Mouse (Mus musculus): ENCODE results near the gene Ptms. TPM values are rescaled to one million over a fixed set of nuclear protein-coding genes. Genes with fewer than 3 reads are reported as not detected.

Gene Ptms
- total RNA-seq, 2 experiments from 2014 or later: 159 to 207 TPM

DNA sequence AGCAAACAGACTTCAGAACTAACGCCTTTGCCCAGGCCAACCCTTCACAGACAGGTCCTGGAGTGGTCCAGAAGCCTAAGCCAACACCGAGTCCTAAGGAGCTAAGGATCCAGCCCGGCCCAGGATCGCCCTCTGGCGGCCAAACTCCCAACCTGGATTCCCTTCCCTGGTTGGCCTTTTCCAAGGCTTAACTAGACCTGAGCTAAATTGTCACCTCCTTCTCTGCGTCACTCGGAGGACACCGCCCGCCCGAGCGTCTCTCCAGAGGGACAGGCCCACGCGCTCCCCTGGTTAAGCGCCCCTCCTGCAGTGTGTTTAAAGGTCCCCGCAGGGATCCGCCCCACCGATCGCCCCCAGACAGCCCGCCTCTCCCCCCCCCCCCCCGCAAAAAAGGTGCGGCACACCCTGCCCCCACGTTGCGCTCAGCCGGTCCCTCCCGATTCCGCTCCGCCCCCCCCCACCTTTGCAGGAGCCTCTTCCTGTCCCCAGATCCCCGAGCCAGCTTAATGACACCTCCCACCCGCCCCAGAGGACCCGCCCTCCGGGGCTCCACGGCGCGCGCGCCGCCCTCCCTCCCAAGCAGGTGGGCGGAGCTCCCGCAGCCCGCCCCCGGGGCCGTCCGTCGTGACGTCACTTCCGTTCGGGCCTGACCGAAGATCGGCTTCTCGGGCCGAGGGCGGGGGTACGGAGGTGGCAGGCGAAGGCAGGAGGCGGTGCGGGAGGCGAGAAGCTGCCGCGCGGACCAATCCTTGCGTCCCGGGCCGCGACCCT lies 11.0 kb upstream of the Ptms start, which contains the start of gene Mlf2:
Gene Mlf2, plus strand, starts transcription at position 633 of the 771 bp plus-strand sequence.
- peak; percentile 90 for ATAC-seq (ENCODE audit: poor library complexity, severe bottlenecking)

- 0 out of 2 replicates have a peak, but pooled peaks have one; percentile 0 for ATAC-seq (ENCODE audit: poor library complexity, severe bottlenecking)
These were observed 10.3 kb upstream of the Ptms start for GRCm38 (mm10) chr6:124930231-124930630.

GRCm38 (mm10) chr6:124925941-124926340 lies 6.0 kb upstream of the Ptms start:
- ATAC-seq (ENCODE audit: poor library complexity, severe bottlenecking): no peak

- ATAC-seq (ENCODE audit: poor library complexity, severe bottlenecking): no peak
These were observed 5.4 kb upstream of the Ptms start for GRCm38 (mm10) chr6:124925173-124925793.

DNA sequence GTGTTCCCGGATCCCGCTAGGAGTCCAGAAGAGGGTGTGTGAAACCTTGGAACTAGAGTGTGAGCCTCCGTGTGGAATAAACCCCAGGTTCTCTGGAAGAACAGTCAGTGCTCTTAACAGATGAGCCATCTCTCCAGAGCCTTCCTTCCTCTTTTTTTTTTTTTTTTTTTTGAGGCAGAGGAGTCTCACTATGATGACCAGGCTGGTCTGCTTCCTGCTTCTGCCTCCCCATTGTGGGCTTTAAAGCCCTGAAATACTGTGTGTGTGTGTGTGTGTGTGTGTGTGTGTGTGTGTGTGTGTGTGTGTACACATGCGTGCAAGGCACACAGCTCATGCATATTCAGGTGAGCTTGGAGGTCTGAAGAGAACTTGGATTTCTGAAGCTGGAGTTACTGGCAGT lies 1.6 kb upstream of the Ptms start:
- peak; percentile 49 for ATAC-seq (ENCODE audit: poor library complexity, severe bottlenecking)

- ATAC-seq (ENCODE audit: poor library complexity, severe bottlenecking): no peak
These were observed 599 bp upstream of the Ptms start for GRCm38 (mm10) chr6:124920318-124921085.

GRCm38 (mm10) chr6:124918890-124919627 lies 844 bp downstream of the Ptms start:
- no peak for ATAC-seq (ENCODE audit: poor library complexity, severe bottlenecking)

GRCm38 (mm10) chr6:124918331-124918690 lies 1.6 kb downstream of the Ptms start:
- no peak for ATAC-seq (ENCODE audit: poor library complexity, severe bottlenecking)

- peak; percentile 35 for ATAC-seq (ENCODE audit: poor library complexity, severe bottlenecking)
These were observed 2.2 kb downstream of the Ptms start for GRCm38 (mm10) chr6:124917518-124918330.

- peak; percentile 78 for ATAC-seq (ENCODE audit: poor library complexity, severe bottlenecking)
These were observed 3.0 kb downstream of the Ptms start for GRCm38 (mm10) chr6:124916695-124917517.

DNA sequence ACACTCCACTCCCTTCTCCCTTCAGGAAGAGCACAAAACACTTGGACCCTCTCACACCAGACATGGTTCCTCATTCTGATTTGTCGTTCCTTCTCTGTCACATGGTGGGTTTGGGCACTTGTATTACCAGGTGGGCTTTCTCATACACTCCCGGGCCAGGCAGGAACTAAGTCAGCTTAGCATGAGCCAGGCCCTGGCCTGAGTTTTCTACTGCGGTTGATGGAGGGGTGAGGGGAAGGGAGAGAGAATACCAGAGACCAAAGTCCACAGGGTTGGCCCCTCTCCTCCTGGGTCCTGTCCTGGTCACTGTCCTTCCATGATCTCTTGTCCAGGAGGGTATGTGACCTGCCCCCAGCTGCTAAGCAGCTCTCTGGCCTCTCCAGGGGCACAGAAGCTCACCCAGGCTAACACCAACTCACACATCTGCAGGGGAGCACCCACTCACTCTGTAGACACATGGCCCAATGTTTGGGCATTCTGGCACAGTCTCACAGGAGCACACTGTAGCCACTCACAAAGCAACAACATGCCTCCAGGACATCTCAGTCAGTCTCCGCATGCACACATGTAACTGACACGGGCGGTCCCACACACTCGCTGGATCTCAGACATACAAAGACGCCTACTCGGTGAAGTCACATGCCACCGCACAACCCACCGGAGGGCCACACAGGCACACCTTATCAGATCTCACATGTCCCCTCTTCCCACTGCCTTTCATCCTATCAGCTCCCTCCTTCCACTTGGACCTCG lies 3.8 kb downstream of the Ptms start:
- ATAC-seq (ENCODE audit: poor library complexity, severe bottlenecking): no peak

DNA sequence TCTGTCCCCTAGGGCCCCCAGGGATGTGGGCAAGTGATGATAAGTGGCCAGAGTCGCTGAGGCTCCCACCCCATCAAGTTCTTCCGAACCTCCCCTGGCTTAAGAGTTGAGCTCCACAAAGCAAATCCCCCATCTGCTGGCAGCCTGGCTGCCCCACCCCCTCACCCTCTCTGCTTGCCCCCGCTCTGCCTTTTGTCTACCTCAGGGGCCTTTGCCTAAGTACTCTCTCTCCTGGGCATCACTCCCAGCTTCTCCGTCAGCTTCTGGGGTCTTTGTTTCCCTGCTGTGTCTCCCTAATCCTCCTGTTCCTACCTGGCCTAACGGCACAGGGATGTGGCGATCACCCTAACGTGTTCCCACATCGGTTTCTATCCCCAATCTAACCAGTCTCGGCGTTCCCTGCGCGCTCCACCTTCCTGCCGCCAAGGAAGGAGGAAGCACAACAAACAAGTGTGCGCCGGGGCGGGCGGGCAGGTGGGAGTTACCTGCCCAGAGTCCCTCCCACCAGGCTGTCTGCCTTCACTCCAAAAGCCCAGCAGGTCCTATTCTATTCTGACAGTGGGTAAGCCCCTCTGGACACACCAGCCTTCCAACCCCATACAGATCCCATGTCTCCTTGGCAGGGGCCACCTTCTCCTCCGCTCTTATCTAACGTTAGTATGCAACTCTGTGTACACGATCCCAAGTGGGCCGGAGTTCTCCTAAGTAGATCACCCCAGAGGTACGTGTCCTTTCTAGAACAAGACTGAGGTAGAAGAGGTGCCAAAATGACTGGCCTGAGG lies 4.6 kb downstream of the Ptms start:
- no peak for ATAC-seq (ENCODE audit: poor library complexity, severe bottlenecking)

GRCm38 (mm10) chr6:124914511-124914910 lies 5.4 kb downstream of the Ptms start:
- no peak for ATAC-seq (ENCODE audit: poor library complexity, severe bottlenecking)

GRCm38 (mm10) chr6:124913721-124914285 lies 6.1 kb downstream of the Ptms start:
- no peak for ATAC-seq (ENCODE audit: poor library complexity, severe bottlenecking)

DNA sequence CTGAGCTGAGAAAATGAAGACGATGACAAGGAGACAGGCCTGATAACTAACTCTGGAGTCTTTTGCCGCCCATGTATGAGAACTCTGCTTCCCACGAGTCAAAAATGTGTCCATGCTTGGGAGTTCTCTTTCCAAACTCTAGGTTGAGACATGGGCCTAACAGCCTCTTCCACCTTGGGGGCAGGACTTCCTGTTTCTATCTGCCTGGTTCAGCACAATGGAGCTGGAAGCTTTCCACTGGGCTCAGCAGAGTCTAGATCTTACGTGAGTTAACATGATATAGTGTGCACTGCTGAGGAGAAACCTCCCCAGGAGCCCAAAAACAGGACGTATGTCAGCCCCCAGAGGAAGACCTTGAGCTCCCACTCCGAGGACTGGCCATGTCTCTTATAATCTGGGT lies 6.7 kb downstream of the Ptms start:
- ATAC-seq (ENCODE audit: poor library complexity, severe bottlenecking): 0 out of 2 replicates have a peak, but pooled peaks have one; percentile 15

DNA sequence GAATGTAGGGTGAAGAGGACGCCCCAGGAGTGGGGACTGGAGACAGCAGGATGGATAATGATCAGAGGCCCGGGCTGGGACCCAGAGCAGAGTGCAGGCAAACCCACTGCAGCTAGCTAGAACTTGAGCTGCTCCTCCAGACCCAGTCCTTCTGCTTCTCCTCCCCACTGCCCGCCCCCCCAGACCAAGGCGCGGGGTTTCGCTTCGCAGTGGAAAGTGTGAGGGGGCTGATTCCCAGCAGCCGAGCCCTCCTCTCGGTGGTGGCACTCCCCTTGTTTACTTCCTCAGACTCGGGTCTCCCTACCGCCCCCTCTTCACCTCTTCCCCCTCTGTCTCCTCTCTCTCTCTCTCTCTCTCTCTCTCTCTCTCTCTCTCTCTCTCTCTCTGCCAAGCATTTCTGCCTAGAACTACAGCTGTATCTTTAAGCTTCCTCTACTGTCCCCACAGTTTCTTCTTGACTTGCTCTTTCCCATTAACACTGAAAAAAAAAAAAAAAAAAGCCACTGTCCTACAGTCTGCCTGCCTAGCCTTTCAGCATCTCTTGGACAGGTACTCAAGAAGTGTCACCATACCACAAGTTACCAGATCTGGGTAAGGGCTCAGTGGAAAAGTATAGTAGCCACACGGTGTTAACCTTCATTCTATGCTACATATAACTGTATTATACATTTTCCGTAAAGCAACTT lies 8.2 kb downstream of the Ptms start, which contains the start of gene Lag3:
Gene Lag3, minus strand, starts transcription at position 173 of the 686 bp plus-strand sequence.
- peak; percentile 24; the same call in 1 of the 2 replicates for ATAC-seq (ENCODE audit: poor library complexity, severe bottlenecking)
